Mouse (Mus musculus) stomach, postnatal 0 days (tissue): ENCODE data around the gene Pygo1.
A peak's percentile ranks its signal among the peaks of the same experiment; 100 is the strongest.

ENCODE experiments used
- CTCF ChIP-seq: IDR thresholded peaks from 2 replicates; pipeline ENCODE4 v1.5.1; 2016; ENCODE audit warnings: antibody characterized with exemption, low read depth, mild to moderate bottlenecking, moderate library complexity
- EP300 ChIP-seq: optimal IDR thresholded peaks from 2 replicates; pipeline ENCODE3; 2016; ENCODE audit warnings: antibody characterized with exemption

GRCm38 (mm10) chr9:72883940-72884339 lies 41.5 kb upstream of the Pygo1 start:
- peak; percentile 95 for TF ChIP-seq CTCF
- no peak for TF ChIP-seq EP300
